Mouse (Mus musculus) cerebellum, adult 18-20 months (tissue): ENCODE results near the gene Emc9.

Source experiments
- DNase-seq, 2 experiments: peaks; one replicate each; pipeline ENCODE4 v3.0.0; 2021

Emc9 gene

DNA sequence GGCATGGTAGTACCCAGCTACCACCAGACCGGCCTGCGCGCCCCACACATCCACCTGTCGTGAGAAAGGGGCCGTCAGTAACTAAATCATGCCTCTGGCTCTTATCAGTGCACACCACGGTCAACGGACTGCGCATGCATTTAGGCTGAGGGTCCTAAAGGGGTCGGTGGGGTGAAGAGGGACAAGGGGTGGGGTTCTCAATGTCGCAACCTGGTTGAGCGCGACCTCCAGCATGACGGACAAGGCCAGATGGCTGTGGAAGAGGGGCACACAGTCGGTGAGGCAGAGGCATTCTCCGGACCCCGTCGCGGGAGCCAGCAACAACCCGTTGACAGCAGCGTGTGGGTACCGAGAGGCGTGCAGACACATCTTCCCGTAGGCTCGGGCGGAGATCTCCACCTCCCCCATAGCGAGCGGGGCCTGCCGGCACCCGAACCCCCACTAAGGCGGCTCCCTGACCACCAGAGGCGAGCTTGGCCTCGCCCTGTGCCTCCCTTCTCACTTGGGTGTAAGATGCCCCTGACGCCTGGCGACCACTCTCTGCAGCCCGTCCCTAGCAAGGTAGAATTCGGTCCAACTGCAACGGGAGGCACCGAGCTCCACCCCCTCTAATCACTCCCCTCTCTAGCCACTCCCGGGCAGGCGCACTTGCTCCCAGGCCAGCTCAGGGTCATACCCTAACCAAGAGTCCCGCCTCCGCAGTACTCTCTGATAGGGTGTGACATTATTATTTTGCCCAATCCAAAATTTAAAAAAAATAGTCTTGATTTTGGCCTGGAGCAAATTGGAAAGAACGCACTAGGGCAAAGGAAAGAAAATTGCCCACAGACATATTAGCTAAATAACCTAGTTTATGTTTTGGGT lies at the start of gene Emc9:
Gene Emc9 (minus strand): TSS at position 601 of the 864 bp plus-strand sequence.
- peak; percentile 80 to 92 for DNase-seq

DNA sequence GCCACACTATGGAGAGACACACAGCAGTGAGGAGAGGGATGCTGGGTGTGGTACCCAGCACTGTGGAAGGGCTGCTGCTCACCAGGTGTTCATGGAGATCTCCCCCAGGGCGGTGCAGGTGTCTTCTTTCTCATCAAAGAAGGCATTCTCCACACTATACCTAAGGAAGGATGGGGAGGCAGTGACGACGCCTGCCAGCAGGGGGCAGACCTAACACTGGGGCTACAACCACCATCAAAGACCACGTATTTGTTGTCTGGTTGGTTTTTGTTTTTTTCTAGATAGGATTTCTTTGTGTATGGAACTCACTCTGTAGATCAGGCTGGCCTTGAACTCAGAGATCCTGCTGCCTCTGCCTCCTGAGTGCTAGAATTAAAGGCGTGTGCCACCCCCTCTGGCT lies 44.2 kb upstream of the Emc9 start:
- DNase-seq, result peak; percentile 24 to 43

DNA sequence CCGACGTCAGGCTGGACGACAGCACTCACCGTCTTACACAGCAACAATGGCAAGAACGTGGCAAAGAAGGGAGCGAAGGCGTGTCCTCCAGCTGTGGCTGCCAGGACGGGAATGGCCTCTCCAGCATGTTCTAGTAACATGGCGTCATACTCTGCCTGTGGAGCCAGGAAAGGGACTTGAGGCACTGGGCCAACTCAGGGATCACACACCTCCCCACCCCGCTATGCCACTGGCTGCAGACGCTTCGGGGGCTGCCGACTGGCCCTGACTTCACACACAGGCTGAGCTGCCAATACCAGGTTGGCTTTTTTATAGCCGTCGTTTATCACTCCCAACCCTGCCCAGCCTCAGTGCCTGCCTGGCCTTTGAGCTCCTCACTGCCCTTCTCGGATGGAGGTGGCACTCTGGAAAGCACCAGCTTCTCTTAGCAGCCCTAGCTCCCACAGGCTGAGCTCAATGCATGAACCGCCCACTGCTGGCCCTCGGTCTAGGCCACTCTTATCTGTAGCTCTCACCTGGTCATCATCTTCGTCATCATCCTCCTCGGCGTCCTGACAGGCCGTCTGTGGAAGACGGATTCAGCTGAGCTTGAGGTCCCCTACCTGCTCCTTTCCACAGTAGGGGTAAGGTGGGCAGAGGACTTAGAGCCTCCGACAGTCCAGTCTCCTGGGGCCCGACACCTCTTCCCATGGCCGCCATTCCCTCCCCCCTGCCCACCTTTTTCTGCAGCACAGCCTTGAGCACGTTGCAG lies 43.1 kb upstream of the Emc9 start:
- no peak for DNase-seq

- peak; percentile 36 to 47 for DNase-seq
These were observed 33.5 kb upstream of the Emc9 start for GRCm38 (mm10) chr14:55618486-55619195.

DNA sequence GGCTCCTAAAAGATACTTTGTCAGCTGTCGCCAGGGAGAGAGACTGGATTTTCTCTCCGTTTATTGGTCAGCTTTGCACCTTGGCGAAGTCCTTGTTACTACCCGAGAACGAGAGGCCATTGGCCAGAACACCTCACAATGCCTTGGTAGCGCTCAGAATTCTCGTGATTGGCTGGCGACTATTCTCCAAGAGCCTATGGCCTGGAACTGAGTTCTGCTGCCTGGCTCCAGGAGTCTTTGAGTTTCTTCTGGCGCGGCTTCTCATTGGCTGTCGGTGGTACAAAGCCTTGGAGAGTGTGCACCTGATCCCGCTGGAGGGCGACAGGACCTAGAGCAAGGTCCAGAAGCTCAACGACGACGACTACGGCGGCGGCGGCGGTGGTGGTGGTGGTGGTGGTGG lies 32.7 kb upstream of the Emc9 start, which contains the start of gene Rec8:
Gene Rec8 (plus strand): TSS at position 216 of the 400 bp plus-strand sequence.
- peak; percentile 69 to 83 for DNase-seq

DNA sequence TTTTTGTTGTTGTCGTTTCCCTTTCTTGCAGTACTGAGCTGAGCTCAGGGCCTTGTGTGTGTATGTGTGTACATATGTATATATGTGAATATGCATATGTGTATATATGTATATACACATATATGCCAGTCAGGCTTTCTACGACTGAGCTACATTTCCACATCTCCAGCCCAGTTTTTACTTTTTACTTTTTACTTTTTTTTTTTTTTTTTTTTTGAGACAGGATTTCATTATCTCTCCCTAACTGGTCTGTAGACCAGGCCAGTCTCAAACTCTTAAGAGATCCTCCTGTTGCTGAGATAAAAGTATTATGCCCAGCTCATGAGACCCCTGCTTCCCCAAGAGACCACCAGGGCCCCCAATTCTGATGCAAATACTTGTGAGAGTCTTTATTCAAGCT lies 31.7 kb upstream of the Emc9 start:
- DNase-seq, result no peak

DNA sequence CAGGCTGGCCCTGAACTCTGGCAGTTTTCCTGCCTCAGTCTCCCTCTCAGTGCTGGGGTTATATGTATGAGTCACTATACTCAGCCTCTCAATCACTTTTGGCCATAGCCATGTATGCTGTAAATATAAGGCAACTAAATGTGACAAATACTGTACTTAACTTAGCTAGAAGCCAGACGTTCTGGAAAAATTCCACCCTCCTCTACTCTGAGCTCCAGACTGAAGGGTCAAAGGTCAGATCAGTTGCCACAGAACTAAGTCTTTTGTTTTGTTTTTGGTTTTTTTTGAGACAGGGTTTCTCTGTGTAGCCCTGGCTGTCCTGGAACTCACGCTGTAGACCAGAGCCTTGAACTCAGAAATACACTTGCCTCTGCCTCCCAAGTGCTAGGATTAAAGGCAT lies 30.8 kb upstream of the Emc9 start:
- DNase-seq, result no peak

- no peak for DNase-seq
These were observed 29.6 kb upstream of the Emc9 start for GRCm38 (mm10) chr14:55614565-55615178.

GRCm38 (mm10) chr14:55613346-55613745 lies 28.2 kb upstream of the Emc9 start:
- no peak for DNase-seq

- DNase-seq, result no peak
These were observed 23.2 kb upstream of the Emc9 start for GRCm38 (mm10) chr14:55608339-55608738.

GRCm38 (mm10) chr14:55605743-55606459 lies 20.8 kb upstream of the Emc9 start:
- no peak for DNase-seq

GRCm38 (mm10) chr14:55604823-55605222 lies 19.7 kb upstream of the Emc9 start:
- no peak for DNase-seq

GRCm38 (mm10) chr14:55603633-55604576 lies 18.8 kb upstream of the Emc9 start:
- DNase-seq, result peak; percentile 81 to 91

- DNase-seq, result no peak
These were observed 18.1 kb upstream of the Emc9 start, which contains the start of gene Irf9 for GRCm38 (mm10) chr14:55603271-55603632. Gene Irf9 (plus strand): TSS chr14:55603571.

DNA sequence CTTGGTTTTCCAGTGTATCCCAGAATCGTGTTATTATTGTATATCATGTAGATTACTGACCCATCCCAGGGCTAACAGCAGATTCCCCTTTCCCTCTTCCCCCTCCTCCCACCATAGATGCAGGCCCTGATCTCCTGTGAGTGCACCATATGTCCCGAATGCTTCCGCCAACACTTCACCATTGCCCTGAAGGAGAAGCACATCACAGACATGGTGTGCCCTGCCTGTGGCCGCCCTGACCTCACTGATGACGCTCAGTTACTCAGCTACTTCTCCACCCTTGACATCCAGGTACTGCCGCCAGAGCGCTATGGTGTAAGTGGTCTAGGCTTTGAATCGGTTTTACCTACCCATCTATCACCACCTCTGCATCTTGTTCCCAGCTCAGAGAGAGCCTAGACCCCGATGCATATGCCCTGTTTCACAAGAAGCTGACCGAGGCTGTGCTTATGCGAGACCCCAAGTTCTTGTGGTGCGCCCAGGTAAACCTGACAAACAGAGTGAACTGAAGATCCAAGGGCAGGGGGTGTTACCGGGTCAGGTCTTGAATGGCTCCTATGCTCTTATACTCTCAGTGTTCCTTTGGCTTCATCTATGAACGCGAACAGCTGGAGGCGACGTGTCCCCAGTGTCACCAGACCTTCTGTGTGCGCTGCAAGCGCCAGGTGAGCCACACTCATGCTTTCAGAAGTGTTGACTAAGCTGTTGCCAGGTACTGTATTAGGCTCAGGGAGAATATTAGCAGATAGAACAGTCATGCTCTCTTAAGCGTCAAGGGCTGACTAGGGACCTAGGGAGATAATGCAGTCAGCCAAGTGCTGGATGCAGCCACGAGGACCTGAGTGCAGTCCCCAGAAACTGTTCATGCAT lies 13.7 kb upstream of the Emc9 start:
- DNase-seq, result no peak

DNA sequence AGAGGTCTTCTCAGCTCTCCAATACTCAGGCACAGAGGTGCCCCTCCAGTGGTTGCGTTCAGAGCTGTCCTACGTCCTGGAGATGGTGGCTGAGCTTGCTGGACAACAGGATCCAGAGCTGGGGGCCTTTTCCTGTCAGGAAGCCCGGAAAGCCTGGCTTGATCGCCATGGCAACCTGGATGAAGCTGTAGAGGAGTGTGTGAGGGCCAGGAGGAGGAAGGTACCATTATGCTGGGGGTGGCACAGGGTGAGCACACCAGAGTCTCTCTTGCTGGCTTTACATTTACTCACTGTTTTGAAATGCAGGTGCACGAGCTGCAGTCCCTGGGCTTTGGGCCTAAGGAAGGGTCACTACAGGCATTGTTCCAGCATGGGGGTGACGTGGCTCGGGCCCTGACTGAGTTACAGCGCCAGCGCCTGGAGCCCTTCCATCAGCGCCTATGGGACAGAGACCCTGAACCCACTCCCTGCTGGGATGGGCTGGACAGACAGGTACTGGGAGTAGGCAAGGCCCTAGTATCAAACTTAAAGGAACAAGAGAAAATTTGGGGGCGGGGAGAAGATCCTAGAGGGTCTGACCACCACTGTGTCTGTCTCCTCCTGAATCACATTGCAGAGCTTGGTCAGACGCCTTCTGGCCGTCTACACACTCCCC lies 11.1 kb upstream of the Emc9 start:
- DNase-seq, result no peak

DNA sequence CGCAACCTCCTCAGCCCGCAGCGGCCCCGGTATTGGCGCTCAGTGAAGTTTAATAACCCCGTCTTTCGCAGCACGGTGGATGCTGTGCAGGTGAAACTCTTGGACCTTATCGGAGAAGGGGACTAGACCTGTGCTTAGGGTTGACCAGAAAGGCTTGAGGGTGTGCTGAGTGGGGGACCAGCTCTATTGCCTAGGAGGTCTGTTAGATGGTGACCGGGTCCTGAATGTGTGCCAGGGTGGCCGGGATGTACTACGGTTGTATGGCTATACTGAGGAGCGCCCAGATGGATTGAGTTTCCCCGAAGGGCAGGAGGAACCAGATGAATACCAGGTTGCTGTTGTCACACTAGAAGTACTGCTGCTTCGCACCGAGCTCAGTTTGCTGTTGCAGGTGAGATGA lies 7.1 kb upstream of the Emc9 start:
- DNase-seq, result peak; percentile 27 to 44

GRCm38 (mm10) chr14:55591331-55591891 lies 6.3 kb upstream of the Emc9 start, which contains the start of gene Rnf31:
Gene Rnf31 (plus strand): TSS chr14:55591708.
- peak; percentile 92 to 97 for DNase-seq
